Mouse (Mus musculus) intestine, embryonic 14.5 days (tissue): ENCODE data around the gene Shmt2. TPM values are rescaled to one million over a fixed set of nuclear protein-coding genes. Genes with fewer than 3 reads are reported as not detected.

ENCODE experiments used
- ATAC-seq: fragments of 200-750 bp; cut with Nextera tagmentation; replicated peaks from 2 replicates; pipeline ENCODE4 v1.8.0; 2017; ENCODE audit warnings: low read depth, moderate number of reproducible peaks, moderate TSS enrichment, moderate library complexity; ENCODE audit not compliant: low FRiP score, low TSS enrichment
- DNase-seq: peaks from one replicate; pipeline ENCODE4 v3.0.0-alpha.2; 2018; ENCODE audit warnings: low spot score
- H3K27ac ChIP-seq: fragments of 300-500 bp; sonication (generic); 2 replicates; pipeline ENCODE4 v1.5.1; 2014; ENCODE audit warnings: low read depth, mild to moderate bottlenecking, control low read depth
- H3K27me3 ChIP-seq: fragments of 300-500 bp; sonication (generic); replicated peaks from 2 replicates; pipeline ENCODE4 v1.6.1; 2014; ENCODE audit warnings: low read length, control low read depth; ENCODE audit not compliant: control insufficient read depth, insufficient read depth
- H3K36me3 ChIP-seq: fragments of 300-500 bp; sonication (generic); 2 replicates; pipeline ENCODE4 v1.6.1; 2014; ENCODE audit warnings: low read length, control low read depth; ENCODE audit not compliant: control insufficient read depth, insufficient read depth
- H3K4me1 ChIP-seq: fragments of 300-500 bp; sonication (generic); replicated peaks from 2 replicates; pipeline ENCODE4 v1.6.1; 2014; ENCODE audit warnings: low read length, control low read depth, mixed read lengths; ENCODE audit not compliant: control insufficient read depth, insufficient read depth
- H3K4me2 ChIP-seq: fragments of 300-500 bp; sonication (generic); 2 replicates; pipeline ENCODE4 v1.6.1; 2014; ENCODE audit warnings: low read length
- H3K4me3 ChIP-seq: fragments of 300-500 bp; sonication (generic); 2 replicates; pipeline ENCODE4 v1.5.1; 2014; ENCODE audit warnings: low read depth, low read length, control low read depth, mixed read lengths
- H3K9ac ChIP-seq: fragments of 300-500 bp; sonication (generic); 2 replicates; pipeline ENCODE4 v1.6.1; 2014; ENCODE audit warnings: mild to moderate bottlenecking, low read length
- H3K9me3 ChIP-seq: fragments of 300-500 bp; sonication (generic); 2 replicates; pipeline ENCODE4 v1.6.1; 2016; ENCODE audit warnings: low read length, control low read depth; ENCODE audit not compliant: control insufficient read depth
- WGBS: fragments of 180-500 bp; shearing (Covaris S2); extraction: QIAGEN DNeasy Blood & Tissue Kit; methylation state at CpG from one replicate; pipeline ENCODE4 v1.1.7; 2014; 5-methylcytosine and 5-hydroxymethylcytosine counted together
- polyA plus RNA-seq: library from polyadenylated mRNA; unstranded; fragments of >200 nt; fragmentation: Nextera tagmentation; extraction: Ambion mirVana; gene quantifications from 2 replicates; pipeline ENCODE4 v1.2.1, GENCODE M21; 2014

Shmt2 gene
- polyA plus RNA-seq, 1 experiment from 2014 or later: 142 TPM

DNA sequence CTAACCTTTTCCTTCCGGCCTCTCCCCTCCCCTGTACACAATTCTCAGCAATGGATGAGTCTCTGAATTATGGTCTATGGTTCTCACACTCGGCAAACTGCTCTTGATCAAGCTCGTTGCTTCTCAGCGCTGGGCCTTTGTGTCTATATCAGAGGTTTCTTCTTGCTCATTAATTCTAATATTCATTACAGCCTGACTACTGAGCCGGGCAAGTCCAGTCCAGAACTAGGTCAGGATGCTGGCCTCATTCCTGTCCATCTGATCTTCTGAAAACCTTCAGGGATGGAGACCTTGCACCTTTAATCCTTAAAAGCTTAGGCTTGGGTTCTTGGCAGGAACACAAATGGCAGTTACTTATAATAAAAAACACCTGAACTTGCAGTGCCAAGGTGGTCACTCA lies 22.7 kb downstream of the Shmt2 start:
- Histone ChIP-seq H3K9ac (no peak overlapping the region), H3K27ac (no peak overlapping the region), H3K9me3 (no peaks in the 10 kb centered on the region), H3K4me3 (no peak overlapping the region), H3K27me3 (no peaks in the 10 kb centered on the region), H3K36me3 (peaks cover 60% of the 10 kb centered on the region), H3K4me1 (no peaks in the 10 kb centered on the region), H3K4me2 (no peak overlapping the region)
- ATAC-seq (no peak), DNase-seq (no peak)
- WGBS: 79% methylated on average over 5 of the region's 5 CpGs

DNA sequence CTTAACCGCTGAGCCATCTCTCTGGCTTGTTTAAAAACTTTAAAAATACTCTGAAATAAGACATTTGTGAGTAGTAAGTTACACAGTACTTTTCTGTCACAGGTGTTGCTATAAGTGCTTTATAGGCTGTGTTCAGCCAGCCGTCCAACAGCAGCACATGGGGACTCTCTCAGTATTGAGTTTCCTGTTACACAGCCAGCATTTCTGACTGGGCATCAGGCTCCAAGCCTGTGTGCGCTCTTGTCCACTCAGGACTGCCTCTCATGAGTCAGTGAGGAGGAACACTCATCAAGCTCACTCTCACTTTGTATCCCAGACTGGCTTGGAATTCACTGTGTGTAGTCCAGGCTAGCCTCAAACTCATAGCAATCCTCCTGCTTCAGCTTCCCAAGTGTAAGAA lies 26.1 kb downstream of the Shmt2 start:
- DNase-seq (no peak), ATAC-seq (no peak)
- H3K4me2 ChIP-seq: no peak overlapping the region
- H3K9me3 ChIP-seq: no peaks in the 10 kb centered on the region
- H3K4me3 ChIP-seq: no peak overlapping the region
- peaks cover 92% of the 10 kb centered on the region for H3K36me3 ChIP-seq
- H3K27ac ChIP-seq: no peak overlapping the region
- 93% methylated on average over 3 of the region's 3 CpGs for WGBS
- no peak overlapping the region for H3K9ac ChIP-seq
- no peaks in the 10 kb centered on the region for H3K27me3 ChIP-seq
- no peaks in the 10 kb centered on the region for H3K4me1 ChIP-seq

DNA sequence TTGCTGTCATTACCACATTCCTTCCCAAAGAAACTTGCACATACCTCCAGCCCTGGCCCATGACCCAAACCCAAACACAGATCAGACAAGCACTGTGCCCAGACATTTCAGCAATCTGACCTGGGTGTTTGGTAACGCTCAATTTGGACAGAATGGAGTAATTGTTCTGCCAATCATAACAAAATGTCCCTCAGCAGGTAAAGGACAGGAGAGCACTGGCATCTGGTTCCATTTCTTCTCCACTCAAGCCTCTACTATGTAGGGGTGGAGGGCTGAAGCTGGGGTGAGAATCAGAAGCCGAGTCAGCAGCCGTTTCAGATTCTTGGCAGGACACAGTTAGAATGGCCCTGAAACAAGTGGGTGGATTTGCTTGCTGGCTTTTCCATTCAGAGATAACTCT lies 30.1 kb downstream of the Shmt2 start:
- Histone ChIP-seq H3K9me3 (no peaks in the 10 kb centered on the region), H3K4me3 (no peak overlapping the region), H3K36me3 (peaks cover 88% of the 10 kb centered on the region), H3K4me1 (no peaks in the 10 kb centered on the region), H3K27me3 (no peaks in the 10 kb centered on the region), H3K4me2 (no peak overlapping the region), H3K9ac (no peak overlapping the region), H3K27ac (no peak overlapping the region)
- WGBS: 87% methylated on average over 3 of the region's 3 CpGs
- DNase-seq (no peak), ATAC-seq (no peak)

DNA sequence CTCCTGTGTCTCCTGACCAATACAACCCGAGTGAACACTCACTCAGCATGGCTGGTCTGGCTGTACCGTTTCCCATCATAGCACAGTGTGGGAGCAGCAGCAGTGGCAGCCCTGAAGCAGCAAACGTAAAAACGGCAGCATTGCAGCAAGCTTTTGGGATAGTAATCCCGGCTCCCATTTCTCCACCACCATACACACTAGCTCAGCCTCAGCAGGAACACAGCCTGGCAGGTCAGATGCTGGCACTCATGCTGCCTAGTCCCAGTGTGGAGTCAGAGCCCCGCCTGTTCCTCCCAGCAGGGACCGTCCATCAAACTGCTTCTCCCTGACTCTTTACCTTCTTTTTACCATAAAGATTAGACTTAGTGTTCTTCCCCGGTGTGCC lies 31.1 kb downstream of the Shmt2 start:
- H3K4me3 ChIP-seq: no peak overlapping the region
- H3K27me3 ChIP-seq: no peaks in the 10 kb centered on the region
- H3K36me3 ChIP-seq: peaks cover 83% of the 10 kb centered on the region
- H3K4me1 ChIP-seq: no peaks in the 10 kb centered on the region
- 83% methylated on average over 8 of the region's 8 CpGs for WGBS
- H3K27ac ChIP-seq: no peak overlapping the region
- H3K9me3 ChIP-seq: no peaks in the 10 kb centered on the region
- DNase-seq (no peak), ATAC-seq (no peak)
- no peak overlapping the region for H3K9ac ChIP-seq
- H3K4me2 ChIP-seq: no peak overlapping the region

DNA sequence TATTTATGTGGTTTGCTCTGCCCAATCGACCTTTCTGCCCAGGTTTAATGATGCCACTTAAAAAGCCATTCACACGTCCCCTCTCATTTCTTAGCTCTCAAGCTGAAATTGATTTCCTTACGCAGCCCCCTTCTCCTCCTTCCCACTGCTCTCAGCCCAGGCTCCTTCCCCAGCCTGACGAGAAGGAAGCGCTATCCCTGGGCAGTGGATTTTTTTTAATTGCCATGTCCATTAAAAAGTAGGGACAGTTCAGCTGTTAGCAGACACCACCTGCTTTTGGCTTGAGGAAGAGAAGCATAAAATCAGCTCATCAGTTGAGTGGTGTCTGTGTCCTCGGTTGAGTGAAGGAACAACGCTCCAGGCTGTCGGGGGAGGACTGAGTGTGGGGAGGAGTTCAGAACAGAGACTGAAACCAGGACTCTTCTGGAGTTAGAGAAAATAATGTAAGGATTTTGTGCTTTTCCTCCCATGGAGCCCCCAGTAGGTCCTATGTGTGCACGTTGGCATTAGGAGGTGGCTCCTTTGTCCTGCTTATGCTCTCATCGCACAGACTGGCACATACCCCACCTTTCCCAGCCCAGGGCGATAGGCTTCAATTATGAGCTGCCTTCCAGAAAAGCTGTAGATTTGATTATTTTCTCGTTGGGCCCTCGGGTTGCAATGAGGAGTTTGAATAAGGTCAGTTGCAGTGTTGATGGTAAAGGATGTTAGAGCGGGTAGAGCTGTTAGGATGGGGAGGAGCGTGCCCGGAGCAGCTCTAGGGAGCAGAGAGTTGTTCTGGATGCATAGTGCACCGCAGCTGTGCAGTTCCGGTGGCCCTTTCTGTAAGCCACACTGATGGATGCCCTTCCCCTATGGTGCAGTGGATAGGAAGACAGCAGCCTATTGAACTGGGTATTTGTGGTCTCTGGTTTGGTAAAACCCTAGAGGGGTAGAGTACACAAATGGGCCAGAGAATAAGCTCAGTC lies 31.8 kb downstream of the Shmt2 start:
- DNase-seq: no peak
- Histone ChIP-seq H3K27me3 (no peaks in the 10 kb centered on the region), H3K4me2 (no peak overlapping the region), H3K9me3 (no peaks in the 10 kb centered on the region), H3K36me3 (peaks cover 83% of the 10 kb centered on the region), H3K9ac (no peak overlapping the region), H3K27ac (no peak overlapping the region), H3K4me3 (no peak overlapping the region), H3K4me1 (no peaks in the 10 kb centered on the region)
- no peak for ATAC-seq
- WGBS: 82% methylated on average over 18 of the region's 18 CpGs

DNA sequence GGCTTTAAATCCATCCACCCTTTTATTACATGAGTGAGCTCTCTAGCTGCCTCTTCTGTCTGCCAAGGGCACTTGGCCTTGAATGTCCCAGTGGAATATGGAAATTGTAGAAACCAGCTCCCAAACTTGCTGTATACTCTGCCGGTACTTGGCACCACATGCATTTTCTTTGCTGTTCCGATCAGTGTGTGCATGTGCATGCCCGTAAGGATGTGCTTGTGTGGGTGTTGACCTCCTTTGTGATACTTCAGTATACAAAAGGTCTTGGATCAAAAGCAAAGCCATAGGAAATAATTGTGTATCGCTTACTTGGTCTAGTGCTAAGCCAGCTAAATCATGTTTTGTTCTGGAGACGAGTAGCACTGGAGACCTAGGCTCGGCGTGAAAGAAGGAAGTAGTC lies 33.4 kb downstream of the Shmt2 start:
- Histone ChIP-seq H3K4me1 (no peaks in the 10 kb centered on the region), H3K4me3 (no peak overlapping the region), H3K36me3 (peaks cover 84% of the 10 kb centered on the region), H3K4me2 (no peak overlapping the region), H3K9me3 (no peaks in the 10 kb centered on the region), H3K9ac (no peak overlapping the region), H3K27me3 (no peaks in the 10 kb centered on the region), H3K27ac (no peak overlapping the region)
- ATAC-seq (no peak), DNase-seq (no peak)
- WGBS: 91% methylated on average over 7 of the region's 7 CpGs

DNA sequence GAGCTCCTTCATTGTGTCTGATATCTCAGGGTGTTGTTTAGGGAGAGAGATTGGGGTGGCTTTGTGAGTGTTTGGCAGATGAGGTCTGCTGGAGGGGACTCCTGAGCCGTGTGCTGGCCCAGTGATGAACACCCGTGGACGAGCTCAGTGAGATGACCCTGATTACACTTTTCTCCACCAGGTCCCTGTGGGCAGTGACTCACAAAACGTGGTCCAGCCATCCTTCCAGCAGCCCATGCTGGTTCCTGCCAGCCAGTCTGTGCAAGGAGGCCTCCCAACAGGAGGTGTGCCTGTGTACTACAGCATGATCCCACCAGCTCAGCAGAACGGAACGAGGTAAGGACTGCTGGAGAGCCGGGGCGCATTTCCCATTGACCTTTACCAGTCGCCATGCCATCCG lies 37.0 kb downstream of the Shmt2 start:
- Histone ChIP-seq H3K9me3 (no peaks in the 10 kb centered on the region), H3K4me2 (no peak overlapping the region), H3K27ac (no peak overlapping the region), H3K36me3 (peaks cover 53% of the 10 kb centered on the region), H3K4me3 (no peak overlapping the region), H3K4me1 (no peaks in the 10 kb centered on the region), H3K9ac (no peak overlapping the region), H3K27me3 (no peaks in the 10 kb centered on the region)
- ATAC-seq: no peak
- no peak for DNase-seq
- WGBS: 87% methylated on average over 10 of the region's 10 CpGs

DNA sequence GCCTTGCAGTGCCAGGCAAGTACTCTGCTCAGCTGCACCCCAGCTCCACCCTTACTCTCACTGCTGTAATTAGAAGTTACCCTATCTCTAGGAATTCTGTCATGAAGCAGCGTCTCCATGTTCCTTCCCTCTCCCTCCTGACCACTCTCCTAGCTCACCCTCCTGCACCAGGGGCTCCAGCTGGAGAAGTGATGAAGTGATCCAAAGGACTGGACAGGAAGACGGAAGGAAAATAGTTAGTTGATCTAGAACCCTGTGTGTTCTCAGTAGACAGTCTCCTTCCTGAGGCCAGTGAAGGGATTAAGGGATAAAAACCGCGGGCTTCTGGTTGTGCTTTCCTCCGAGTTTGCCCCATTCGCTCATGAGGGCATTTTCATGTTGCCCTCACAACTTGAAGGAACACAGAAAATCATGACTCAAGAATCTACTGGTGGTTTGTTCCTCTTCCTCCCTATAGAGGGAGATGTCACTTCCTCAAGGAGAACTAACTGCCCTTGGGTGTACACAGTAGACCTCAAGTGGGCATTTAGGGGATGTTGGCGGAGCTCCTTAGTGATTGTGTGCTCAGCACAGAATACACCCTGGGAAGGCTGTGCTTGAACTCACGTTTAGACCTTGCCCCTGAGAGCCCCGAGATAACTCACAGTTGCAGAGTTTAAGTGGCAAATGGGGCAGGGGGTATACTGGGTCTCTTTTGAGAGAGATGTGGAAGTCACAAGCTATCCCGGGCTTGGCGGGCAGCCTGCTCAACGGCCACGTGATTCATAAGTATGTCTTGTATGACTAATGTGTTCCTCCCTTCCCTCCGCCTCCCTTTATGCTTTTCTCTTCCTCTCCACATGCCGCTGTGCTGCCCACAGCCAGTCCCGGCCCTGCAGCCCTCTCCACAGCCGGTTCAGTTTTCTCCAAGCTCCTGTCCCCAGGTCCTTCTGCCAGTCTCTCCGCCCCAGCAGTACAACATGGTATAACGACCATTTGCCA lies 41.1 kb downstream of the Shmt2 start:
- DNase-seq (no peak), ATAC-seq (no peak)
- 76% methylated on average over 19 of the region's 19 CpGs for WGBS
- Histone ChIP-seq H3K27me3 (no peaks in the 10 kb centered on the region), H3K36me3 (peaks cover 38% of the 10 kb centered on the region), H3K4me3 (no peak overlapping the region), H3K4me1 (no peaks in the 10 kb centered on the region), H3K9me3 (no peaks in the 10 kb centered on the region), H3K4me2 (no peak overlapping the region), H3K9ac (no peak overlapping the region), H3K27ac (no peak overlapping the region)
